Mouse (Mus musculus): Measurements from ENCODE around the gene Acbd6.
A peak's percentile ranks its signal among the peaks of the same experiment; 100 is the strongest.

The Acbd6 gene

GRCm38 (mm10) chr1:155560678-155561077, 2.8 kb downstream of the Acbd6 start:
- DNase-seq, result no peak

- no peak for DNase-seq
These were observed 4.3 kb downstream of the Acbd6 start for GRCm38 (mm10) chr1:155562206-155562605.

GRCm38 (mm10) chr1:155564741-155565140, 6.8 kb downstream of the Acbd6 start:
- peak; percentile 26 to 43 for DNase-seq

GRCm38 (mm10) chr1:155568133-155568532, 10.2 kb downstream of the Acbd6 start:
- DNase-seq, result peak in 1 of 2 experiments; percentile 20

- no peak for DNase-seq
These were observed 11.4 kb downstream of the Acbd6 start for GRCm38 (mm10) chr1:155569340-155569739.

GRCm38 (mm10) chr1:155574966-155575673, 17.2 kb downstream of the Acbd6 start:
- peak; percentile 88 to 93 for DNase-seq

GRCm38 (mm10) chr1:155576432-155576831, 18.5 kb downstream of the Acbd6 start:
- peak; percentile 69 to 71 for DNase-seq

GRCm38 (mm10) chr1:155577316-155577715, 19.4 kb downstream of the Acbd6 start:
- no peak for DNase-seq

GRCm38 (mm10) chr1:155587961-155588360, 30.0 kb downstream of the Acbd6 start:
- no peak for DNase-seq

- no peak for DNase-seq
These were observed 36.2 kb downstream of the Acbd6 start for GRCm38 (mm10) chr1:155594141-155594540.

GRCm38 (mm10) chr1:155596576-155596975, 38.7 kb downstream of the Acbd6 start:
- DNase-seq, result no peak

- no peak for DNase-seq
These were observed 46.8 kb downstream of the Acbd6 start for GRCm38 (mm10) chr1:155604706-155605105.

- no peak for DNase-seq
These were observed 47.7 kb downstream of the Acbd6 start for GRCm38 (mm10) chr1:155605391-155606155.

GRCm38 (mm10) chr1:155606156-155606531, 48.2 kb downstream of the Acbd6 start:
- DNase-seq, result no peak

- no peak for DNase-seq
These were observed 50.6 kb downstream of the Acbd6 start for GRCm38 (mm10) chr1:155608524-155608923.

- no peak for DNase-seq
These were observed 56.5 kb downstream of the Acbd6 start for GRCm38 (mm10) chr1:155614426-155614825.

- DNase-seq, result no peak
These were observed 63.2 kb downstream of the Acbd6 start for GRCm38 (mm10) chr1:155621075-155621474.

- DNase-seq, result no peak
These were observed 65.3 kb downstream of the Acbd6 start for GRCm38 (mm10) chr1:155623192-155623591.

GRCm38 (mm10) chr1:155627746-155628145, 69.8 kb downstream of the Acbd6 start:
- no peak for DNase-seq

- DNase-seq, result no peak
These were observed 78.7 kb downstream of the Acbd6 start for GRCm38 (mm10) chr1:155636648-155637047.

GRCm38 (mm10) chr1:155645816-155646215, 87.9 kb downstream of the Acbd6 start:
- DNase-seq, result no peak

- DNase-seq, result no peak
These were observed 88.7 kb downstream of the Acbd6 start for GRCm38 (mm10) chr1:155646345-155647307.

All from cerebellum, postnatal 14 days (tissue).